Mouse (Mus musculus) stomach, embryonic 14.5 days (tissue): Measurements from ENCODE around the gene Lama4. TPM values are rescaled to one million over a fixed set of nuclear protein-coding genes. Genes with fewer than 3 reads are reported as not detected.

Experiments
- ATAC-seq: fragments of 200-750 bp; cut with Nextera tagmentation; 2 replicates; pipeline ENCODE4 v1.8.0; 2017; ENCODE audit warnings: low read depth, moderate TSS enrichment; ENCODE audit not compliant: insufficient number of reproducible peaks, insufficient read depth, low FRiP score
- H3K27ac ChIP-seq: fragments of 300-500 bp; sonication (generic); 2 replicates; pipeline ENCODE4 v1.5.1; 2014; ENCODE audit warnings: mild to moderate bottlenecking, low read length, moderate library complexity, mixed read lengths
- H3K27me3 ChIP-seq: fragments of 300-500 bp; sonication (generic); 2 replicates; pipeline ENCODE4 v1.6.1; 2014; ENCODE audit warnings: low read length, control low read depth, mixed read lengths; ENCODE audit not compliant: control insufficient read depth, insufficient read depth
- H3K36me3 ChIP-seq: fragments of 300-500 bp; sonication (generic); 2 replicates; pipeline ENCODE4 v1.6.1; 2014; ENCODE audit warnings: mild to moderate bottlenecking, control low read depth, low read length, moderate library complexity, mixed read lengths; ENCODE audit not compliant: control insufficient read depth, insufficient read depth
- H3K4me1 ChIP-seq: fragments of 300-500 bp; sonication (generic); 2 replicates; pipeline ENCODE4 v1.6.1; 2014; ENCODE audit warnings: low read length, control low read depth, mixed read lengths; ENCODE audit not compliant: control insufficient read depth, insufficient read depth
- H3K4me2 ChIP-seq: fragments of 300-500 bp; sonication (generic); replicated peaks from 2 replicates; pipeline ENCODE4 v1.6.1; 2014; ENCODE audit warnings: low read depth, low read length, control low read depth
- H3K4me3 ChIP-seq: fragments of 300-500 bp; sonication (generic); 2 replicates; pipeline ENCODE4 v1.5.1; 2014; ENCODE audit warnings: low read depth, low read length, control low read depth
- H3K9ac ChIP-seq: fragments of 300-500 bp; sonication (generic); replicated peaks from 2 replicates; pipeline ENCODE4 v1.6.1; 2014; ENCODE audit warnings: low read depth, mild to moderate bottlenecking, control low read depth, low read length, moderate library complexity, mixed read lengths
- H3K9me3 ChIP-seq: fragments of 300-500 bp; sonication (generic); 2 replicates; pipeline ENCODE4 v1.6.1; 2016; ENCODE audit warnings: low read depth, low read length, control low read depth; ENCODE audit not compliant: control insufficient read depth
- WGBS: fragments of 180-500 bp; shearing (Covaris S2); extraction: QIAGEN DNeasy Blood & Tissue Kit; methylation state at CpG from one replicate; pipeline ENCODE4 v1.1.7; 2014; 5-methylcytosine and 5-hydroxymethylcytosine counted together
- polyA plus RNA-seq: library from polyadenylated mRNA; unstranded; fragments of >200 nt; fragmentation: Nextera tagmentation; extraction: Ambion mirVana; gene quantifications from 2 replicates; pipeline ENCODE4 v1.2.1, GENCODE M21; 2014

Lama4 gene
- polyA plus RNA-seq, 1 experiment from 2014 or later, result 72.8 TPM

DNA sequence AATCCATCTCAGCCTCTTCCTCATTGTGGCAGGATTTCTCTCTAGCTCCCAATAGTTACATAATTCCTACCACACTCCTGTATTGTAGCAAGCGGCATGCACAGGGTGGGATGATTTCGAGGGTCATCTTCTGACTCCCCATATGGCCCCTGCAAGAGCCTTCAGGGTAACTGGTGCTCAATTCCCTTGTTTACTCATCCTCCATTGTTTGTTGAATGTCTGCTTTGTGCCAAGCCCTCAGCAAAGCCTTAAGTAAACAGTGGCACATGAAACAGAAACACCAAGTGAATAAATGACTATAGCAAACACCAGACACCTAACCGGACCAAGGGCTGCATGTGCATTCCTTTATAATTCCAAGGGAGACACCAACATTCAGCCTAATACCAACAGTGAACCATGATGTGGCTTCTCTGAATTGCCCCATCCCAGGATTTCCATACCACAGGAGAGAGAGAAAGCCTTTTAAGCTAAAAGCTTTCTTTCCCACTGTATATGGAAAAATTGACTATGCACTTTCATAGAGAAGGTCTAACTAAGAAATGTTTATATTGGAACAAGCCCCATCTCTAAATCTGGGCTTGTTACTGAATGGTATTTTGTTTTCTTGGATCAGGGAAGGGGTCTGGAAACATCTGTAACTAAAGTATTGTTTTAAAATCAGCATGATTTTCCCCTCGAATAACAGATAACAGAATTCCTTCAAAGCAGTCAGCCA lies 19.2 kb downstream of the Lama4 start:
- H3K4me2 ChIP-seq, result no peak overlapping the region

DNA sequence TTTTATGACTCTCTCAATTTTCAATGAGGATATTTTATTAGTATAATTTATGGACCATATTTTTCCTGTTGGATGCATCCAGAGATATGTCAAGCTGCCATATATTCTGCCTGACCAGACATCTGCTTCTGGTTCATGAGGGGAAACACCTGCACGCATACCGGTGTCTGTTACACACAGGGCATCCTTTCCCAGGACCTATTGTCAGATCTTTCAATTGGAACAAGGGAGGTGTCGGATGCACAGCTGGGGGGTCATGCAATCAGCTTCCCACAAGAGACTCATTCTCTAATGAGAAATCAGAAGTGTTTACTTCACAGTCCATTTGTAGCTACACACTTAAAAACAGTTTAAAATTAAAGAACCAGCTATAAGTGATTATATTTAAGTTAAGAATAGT lies 20.7 kb downstream of the Lama4 start:
- no peak overlapping the region for H3K4me3 ChIP-seq
- WGBS, result 55% methylated on average over 3 of the region's 3 CpGs
- H3K27ac ChIP-seq, result no peak overlapping the region; the same call in 1 of the 2 replicates
- ATAC-seq, result peak; percentile 23; the same call in 1 of the 2 replicates
- H3K9me3 ChIP-seq, result no peaks in the 10 kb centered on the region
- H3K36me3 ChIP-seq, result no peaks in the 10 kb centered on the region; the same call in 1 of the 2 replicates
- no peaks in the 10 kb centered on the region for H3K27me3 ChIP-seq
- H3K4me1 ChIP-seq, result peaks cover 20% of the 10 kb centered on the region; the same call in 1 of the 2 replicates
- no peak overlapping the region for H3K4me2 ChIP-seq
- no peak overlapping the region for H3K9ac ChIP-seq

More for the DNA sequence above, 19.2 kb downstream of the Lama4 start:
- Histone ChIP-seq H3K4me1 (peaks cover 23% of the 10 kb centered on the region; the same call in 1 of the 2 replicates), H3K4me3 (no peak overlapping the region), H3K27ac (peak overlapping the region; percentile 73), H3K9me3 (no peaks in the 10 kb centered on the region), H3K36me3 (no peaks in the 10 kb centered on the region; the same call in 1 of the 2 replicates), H3K9ac (no peak overlapping the region), H3K27me3 (no peaks in the 10 kb centered on the region)
- WGBS, result 29% methylated on average over 4 of the region's 4 CpGs
- ATAC-seq, result peak; percentile 23; the same call in 1 of the 2 replicates

DNA sequence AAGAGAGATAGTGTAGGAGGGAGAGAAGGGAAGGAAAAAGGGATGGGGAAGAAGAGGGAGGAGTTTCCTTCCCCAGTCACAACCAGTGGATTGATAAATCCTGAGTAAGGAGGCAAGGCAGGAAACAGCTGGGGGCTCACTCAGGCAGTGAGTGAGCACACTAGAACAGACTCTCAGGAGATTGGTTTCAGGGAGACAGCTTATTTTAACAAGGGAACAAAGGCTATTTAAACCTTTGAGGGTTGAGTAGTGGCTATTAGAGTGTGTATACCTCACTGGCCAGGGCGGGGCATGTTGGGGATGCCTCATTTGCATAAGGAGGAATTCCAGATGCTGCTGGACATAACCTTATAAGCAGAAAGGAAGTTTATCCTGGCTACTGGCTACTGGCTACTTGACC lies 27.5 kb downstream of the Lama4 start:
- Histone ChIP-seq H3K9ac (no peak overlapping the region), H3K27me3 (no peaks in the 10 kb centered on the region), H3K4me1 (no peaks in the 10 kb centered on the region), H3K4me2 (no peak overlapping the region), H3K4me3 (no peak overlapping the region), H3K27ac (no peak overlapping the region), H3K36me3 (no peaks in the 10 kb centered on the region), H3K9me3 (no peaks in the 10 kb centered on the region)
- no peak for ATAC-seq
- WGBS, result 82% methylated on average over 1 of the region's 1 CpGs

DNA sequence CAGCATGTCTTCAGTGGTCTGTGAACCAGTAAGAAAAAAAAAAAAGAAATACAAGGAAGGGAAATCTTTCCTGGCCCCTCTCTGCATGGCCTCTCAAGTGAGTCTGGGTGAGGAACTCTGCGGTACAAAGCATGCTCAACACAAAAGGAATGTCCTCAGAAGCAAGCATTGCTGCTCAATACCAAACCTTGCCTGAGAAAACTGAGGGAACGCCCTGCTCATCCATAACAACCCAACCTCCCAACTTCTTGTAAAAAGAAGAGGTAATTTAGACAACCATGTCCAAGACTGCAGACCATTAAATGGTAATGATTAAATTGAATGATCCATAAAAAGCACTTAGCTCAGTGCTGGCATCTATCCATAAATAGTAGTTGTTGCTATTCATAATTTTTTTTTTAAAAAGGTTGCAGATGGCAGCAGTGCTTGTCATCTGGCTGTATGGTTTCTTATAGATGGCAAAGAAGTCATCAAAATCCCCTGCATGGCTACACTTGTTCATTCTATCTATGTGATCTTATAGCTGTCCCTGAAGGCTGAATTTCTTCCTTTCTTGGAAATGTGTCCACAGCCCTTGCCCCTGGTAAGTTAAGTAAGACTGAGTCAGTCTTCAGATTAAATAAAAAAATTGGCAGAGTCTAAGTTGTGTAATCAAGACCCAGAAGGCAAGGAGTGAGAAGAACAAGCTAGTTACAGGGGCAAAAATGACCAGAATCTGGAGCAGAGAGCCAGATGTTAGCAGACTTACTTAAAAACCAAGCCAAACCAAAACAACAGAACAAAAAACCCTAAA lies 28.5 kb downstream of the Lama4 start:
- no peak for ATAC-seq
- Histone ChIP-seq H3K4me1 (no peaks in the 10 kb centered on the region), H3K4me2 (no peak overlapping the region), H3K27me3 (no peaks in the 10 kb centered on the region), H3K9me3 (no peaks in the 10 kb centered on the region), H3K27ac (no peak overlapping the region), H3K9ac (no peak overlapping the region), H3K36me3 (no peaks in the 10 kb centered on the region), H3K4me3 (no peak overlapping the region)
- WGBS, result 78% methylated on average over 2 of the region's 2 CpGs

DNA sequence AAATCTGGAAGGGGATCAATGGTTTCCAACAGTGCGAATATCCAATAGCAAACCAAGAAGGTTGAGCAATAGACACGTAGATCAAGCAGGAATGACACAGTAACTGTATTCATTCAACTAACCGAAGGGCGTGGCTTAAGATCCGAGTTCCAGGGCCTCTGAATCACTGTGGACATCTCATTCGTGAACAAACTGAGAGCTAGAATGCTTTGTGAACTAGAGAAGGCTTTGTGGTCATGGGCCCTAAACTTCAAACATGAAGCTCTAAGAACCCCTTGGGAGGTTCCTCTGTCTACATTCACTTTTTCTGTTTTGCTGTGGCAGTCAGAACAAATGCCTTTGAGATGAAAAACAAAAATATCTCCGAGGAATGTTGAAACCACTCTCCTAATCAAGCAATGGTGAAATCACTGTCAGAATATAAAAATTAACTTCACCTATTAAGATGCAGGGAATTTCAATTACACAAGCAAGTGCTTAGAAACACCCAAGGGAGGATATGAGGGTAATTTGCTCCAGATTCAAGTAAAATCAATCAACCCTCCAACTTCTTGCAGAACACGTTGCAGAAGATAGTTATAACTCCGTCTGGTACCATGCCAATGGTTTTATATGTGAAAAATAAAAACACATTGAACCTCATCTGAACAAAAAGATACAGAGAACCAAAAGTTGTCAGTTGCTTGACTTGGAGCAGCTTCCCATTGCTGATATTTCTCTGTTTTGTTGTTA lies 29.6 kb downstream of the Lama4 start:
- Histone ChIP-seq H3K27me3 (no peaks in the 10 kb centered on the region), H3K9me3 (no peaks in the 10 kb centered on the region), H3K4me1 (no peaks in the 10 kb centered on the region), H3K36me3 (no peaks in the 10 kb centered on the region), H3K27ac (no peak overlapping the region), H3K4me2 (no peak overlapping the region), H3K9ac (no peak overlapping the region), H3K4me3 (no peak overlapping the region)
- ATAC-seq, result no peak
- WGBS, result 86% methylated on average over 9 of the region's 9 CpGs

DNA sequence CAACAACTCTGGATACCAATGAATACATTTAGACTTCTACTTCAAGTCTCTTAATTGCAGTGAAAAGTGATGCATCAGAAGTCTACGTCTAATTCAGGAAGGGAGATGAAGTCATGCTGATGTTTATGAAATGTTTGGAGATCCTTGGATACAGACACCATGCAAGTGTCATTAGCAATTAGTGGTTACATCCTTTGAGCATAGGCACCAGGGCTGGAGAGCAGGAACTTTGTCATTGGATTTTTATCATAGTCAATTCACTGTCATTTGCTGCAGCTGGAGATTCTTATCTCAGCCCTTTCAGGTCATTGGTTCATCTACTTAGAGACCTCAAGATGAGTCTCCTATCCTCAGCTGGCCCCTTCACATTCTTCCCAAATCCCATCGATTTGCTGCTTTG lies 30.6 kb downstream of the Lama4 start:
- H3K27ac ChIP-seq, result no peak overlapping the region
- 67% methylated on average over 2 of the region's 2 CpGs for WGBS
- no peak overlapping the region for H3K4me3 ChIP-seq
- H3K9me3 ChIP-seq, result no peaks in the 10 kb centered on the region
- no peak overlapping the region for H3K9ac ChIP-seq
- H3K36me3 ChIP-seq, result no peaks in the 10 kb centered on the region
- no peak overlapping the region for H3K4me2 ChIP-seq
- no peaks in the 10 kb centered on the region for H3K27me3 ChIP-seq
- no peaks in the 10 kb centered on the region for H3K4me1 ChIP-seq
- ATAC-seq, result no peak

DNA sequence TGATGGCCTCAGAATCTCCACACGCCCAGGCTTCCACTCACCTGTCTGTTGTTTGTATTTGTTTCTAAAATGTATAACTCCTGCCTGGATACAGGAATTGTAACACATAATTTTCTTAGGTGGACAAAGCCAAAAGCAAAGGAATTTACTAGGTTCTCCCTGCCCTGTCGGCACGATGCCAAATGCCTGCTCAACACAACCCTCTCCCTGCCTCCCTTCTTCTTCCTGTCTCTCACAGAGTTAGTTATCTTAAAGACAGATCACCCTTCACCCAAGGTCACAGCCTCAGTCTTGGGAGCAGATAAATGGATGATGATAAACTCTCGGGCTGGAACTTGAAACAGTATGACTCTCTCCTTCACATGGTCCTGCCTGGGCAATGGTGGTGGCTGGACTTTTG lies 35.6 kb downstream of the Lama4 start:
- Histone ChIP-seq H3K9me3 (no peaks in the 10 kb centered on the region), H3K9ac (no peak overlapping the region), H3K4me1 (no peaks in the 10 kb centered on the region), H3K4me2 (no peak overlapping the region), H3K27ac (no peak overlapping the region), H3K4me3 (no peak overlapping the region), H3K27me3 (no peaks in the 10 kb centered on the region), H3K36me3 (no peaks in the 10 kb centered on the region)
- 42% methylated on average over 4 of the region's 4 CpGs for WGBS
- ATAC-seq, result no peak

DNA sequence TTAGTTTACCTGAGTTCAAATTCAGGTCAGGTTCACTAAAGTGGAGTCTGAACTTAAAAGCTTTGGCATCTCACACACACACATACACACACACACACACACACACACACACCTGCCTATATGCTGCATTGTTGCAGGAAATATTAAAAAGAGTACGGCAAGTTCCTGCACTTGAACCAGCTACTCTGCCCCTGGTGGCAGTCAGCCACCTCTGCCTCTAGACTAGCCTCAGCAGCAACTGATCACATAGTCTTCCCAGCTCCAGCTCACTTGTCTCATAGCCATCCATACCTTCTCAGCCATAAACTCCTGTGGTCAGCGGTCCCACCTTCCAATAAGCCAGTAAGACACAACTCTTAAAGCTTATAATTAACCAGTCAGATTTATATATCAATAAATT lies 37.2 kb downstream of the Lama4 start:
- Histone ChIP-seq H3K4me2 (no peak overlapping the region), H3K4me1 (no peaks in the 10 kb centered on the region), H3K9me3 (no peaks in the 10 kb centered on the region), H3K4me3 (no peak overlapping the region), H3K9ac (no peak overlapping the region), H3K27ac (no peak overlapping the region), H3K27me3 (no peaks in the 10 kb centered on the region), H3K36me3 (peaks cover 2% of the 10 kb centered on the region; the same call in 1 of the 2 replicates)
- 70% methylated on average over 2 of the region's 2 CpGs for WGBS
- no peak for ATAC-seq
